Mouse (Mus musculus) testis, adult 2 months (tissue): ENCODE data around the gene Gm42906. TPM values are rescaled to one million over a fixed set of nuclear protein-coding genes. Genes with fewer than 3 reads are reported as not detected.

Source experiments
- H3K27ac ChIP-seq: fragments of 200-500 bp; 2 replicates; pipeline ENCODE4 v1.5.1; 2012; ENCODE audit warnings: low read depth, low read length; ENCODE audit not compliant: control insufficient read depth, insufficient read depth
- H3K27me3 ChIP-seq: fragments of 200-500 bp; 2 replicates; pipeline ENCODE4 v1.6.1; 2012; ENCODE audit warnings: mild to moderate bottlenecking, low read length, moderate library complexity; ENCODE audit not compliant: control insufficient read depth, insufficient read depth
- H3K36me3 ChIP-seq: fragments of 200-500 bp; 2 replicates; pipeline ENCODE4 v1.6.1; 2012; ENCODE audit warnings: mild to moderate bottlenecking, low read length; ENCODE audit not compliant: control insufficient read depth, insufficient read depth
- H3K4me1 ChIP-seq: fragments of 200-500 bp; 2 replicates; pipeline ENCODE4 v1.6.1; 2012; ENCODE audit warnings: low read length; ENCODE audit not compliant: control insufficient read depth, insufficient read depth
- H3K4me3 ChIP-seq: fragments of 200-500 bp; 2 replicates; pipeline ENCODE4 v1.5.1; 2012; ENCODE audit warnings: low read depth, mild to moderate bottlenecking, low read length, moderate library complexity, mixed read lengths; ENCODE audit not compliant: control insufficient read depth
- CTCF ChIP-seq: fragments of 200-500 bp; IDR thresholded peaks from 2 replicates; pipeline ENCODE4 v1.5.1; 2012; ENCODE audit warnings: low read depth, mild to moderate bottlenecking, inconsistent platforms, low read length, moderate library complexity; ENCODE audit not compliant: control insufficient read depth, insufficient read depth, insufficient replicate concordance
- POLR2A ChIP-seq: fragments of 200-500 bp; IDR thresholded peaks from 2 replicates; pipeline ENCODE4 v1.6.1; 2012; ENCODE audit warnings: low read depth, mild to moderate bottlenecking, inconsistent platforms, low read length, moderate library complexity; ENCODE audit not compliant: control insufficient read depth
- polyA plus RNA-seq: library from polyadenylated mRNA; depleted of rRNA; stranded (reverse); fragments of >200 nt; gene quantifications from 2 replicates; pipeline ENCODE4 v1.2.3, GENCODE M21; 2012

The Gm42906 gene
- polyA plus RNA-seq, 1 experiment, result not detected

- H3K36me3 ChIP-seq, result no peaks in the 10 kb centered on the region
- no peaks in the 10 kb centered on the region for H3K4me1 ChIP-seq
- TF ChIP-seq POLR2A (no peak), CTCF (no peak)
- no peaks in the 10 kb centered on the region for H3K27me3 ChIP-seq
- H3K4me3 ChIP-seq, result no peak overlapping the region; the same call in 1 of the 2 replicates
- no peak overlapping the region for H3K27ac ChIP-seq
Measured at GRCm38 (mm10) chr5:151126608-151127005, 301.4 kb downstream of the Gm42906 start.

GRCm38 (mm10) chr5:151125985-151126607 is 301.9 kb downstream of the Gm42906 start:
- TF ChIP-seq CTCF, result no peak
- no peak overlapping the region for H3K27ac ChIP-seq
- no peaks in the 10 kb centered on the region for H3K27me3 ChIP-seq
- H3K36me3 ChIP-seq, result no peaks in the 10 kb centered on the region
- no peaks in the 10 kb centered on the region for H3K4me1 ChIP-seq
- H3K4me3 ChIP-seq, result no peak overlapping the region

- Histone ChIP-seq H3K36me3 (no peaks in the 10 kb centered on the region), H3K4me1 (no peaks in the 10 kb centered on the region), H3K27me3 (no peaks in the 10 kb centered on the region), H3K27ac (no peak overlapping the region), H3K4me3 (no peak overlapping the region)
- TF ChIP-seq POLR2A (no peak), CTCF (no peak)
Measured at GRCm38 (mm10) chr5:151117846-151118245, 310.1 kb downstream of the Gm42906 start.

- Histone ChIP-seq H3K4me1 (no peaks in the 10 kb centered on the region), H3K27me3 (no peaks in the 10 kb centered on the region), H3K27ac (no peak overlapping the region), H3K36me3 (no peaks in the 10 kb centered on the region), H3K4me3 (no peak overlapping the region)
- TF ChIP-seq POLR2A (no peak), CTCF (no peak)
Measured at GRCm38 (mm10) chr5:151116192-151116887, 311.6 kb downstream of the Gm42906 start.

GRCm38 (mm10) chr5:151112743-151113142 is 315.2 kb downstream of the Gm42906 start:
- Histone ChIP-seq H3K4me3 (no peak overlapping the region), H3K4me1 (peaks cover 10% of the 10 kb centered on the region), H3K27ac (no peak overlapping the region), H3K36me3 (no peaks in the 10 kb centered on the region), H3K27me3 (no peaks in the 10 kb centered on the region)
- TF ChIP-seq POLR2A (no peak), CTCF (no peak)

- no peak overlapping the region for H3K27ac ChIP-seq
Measured at GRCm38 (mm10) chr5:151111080-151111871, 316.7 kb downstream of the Gm42906 start.

GRCm38 (mm10) chr5:151110461-151110908 is 317.5 kb downstream of the Gm42906 start:
- peaks cover 10% of the 10 kb centered on the region for H3K4me1 ChIP-seq
- no peak overlapping the region for H3K27ac ChIP-seq
- H3K27me3 ChIP-seq, result no peaks in the 10 kb centered on the region
- no peaks in the 10 kb centered on the region for H3K36me3 ChIP-seq
- TF ChIP-seq CTCF (no peak), POLR2A (no peak)
- no peak overlapping the region for H3K4me3 ChIP-seq

More at GRCm38 (mm10) chr5:151111080-151111871, 316.7 kb downstream of the Gm42906 start:
- no peaks in the 10 kb centered on the region for H3K36me3 ChIP-seq
- no peak overlapping the region for H3K4me3 ChIP-seq
- peaks cover 10% of the 10 kb centered on the region for H3K4me1 ChIP-seq
- no peaks in the 10 kb centered on the region for H3K27me3 ChIP-seq
- no peak for TF ChIP-seq CTCF
